Mouse (Mus musculus): Measurements from ENCODE around the gene Rhbdl3. TPM values are rescaled to one million over a fixed set of nuclear protein-coding genes. Genes with fewer than 3 reads are reported as not detected.
A peak's percentile ranks its signal among the peaks of the same experiment; 100 is the strongest.

Gene Rhbdl3
- total and polyA plus RNA-seq, 2 experiments from 2014 or later = 1.7 to 1.9 TPM

DNA sequence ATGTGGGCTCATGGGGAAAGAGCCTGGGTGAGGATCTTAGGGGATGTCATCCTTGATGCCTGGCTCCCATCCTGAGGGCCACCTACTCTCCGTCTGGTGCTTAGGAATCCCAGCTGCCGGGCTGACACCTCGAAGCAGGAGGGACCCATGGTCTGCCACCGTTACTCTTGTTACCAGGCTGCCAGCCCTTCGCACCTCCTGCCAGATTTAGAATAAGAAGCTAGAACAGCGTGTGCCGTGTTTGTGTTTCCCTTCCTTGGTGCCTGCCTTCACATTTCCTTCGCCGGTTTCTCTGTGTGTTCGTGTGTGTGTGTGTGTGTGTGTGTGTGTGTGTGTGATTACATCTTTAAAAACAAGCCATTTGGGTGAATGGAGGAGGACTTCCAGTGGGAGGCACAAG lies 4.1 kb downstream of the Rhbdl3 start:
- H3K36me3 ChIP-seq (ENCODE audit: insufficient read depth, low read length) = no peaks in the 10 kb centered on the region
- no peak overlapping the region for H3K27ac ChIP-seq (ENCODE audit: low read depth, low read length)
- 89% methylated on average over 10 of the region's 10 CpGs for WGBS
- no peak overlapping the region for H3K9ac ChIP-seq (replicated peaks; ENCODE audit: low read length, poor library complexity, severe bottlenecking)
- no peaks in the 10 kb centered on the region for H3K9me3 ChIP-seq (ENCODE audit: low read length)
- no peak for DNase-seq (ENCODE audit: low spot score)
- no peak overlapping the region for H3K4me3 ChIP-seq (ENCODE audit: low read depth, low read length)
- no peak overlapping the region for H3K4me2 ChIP-seq (ENCODE audit: low read depth, low read length, poor library complexity, severe bottlenecking)
- no peak for TF ChIP-seq CTCF (IDR thresholded peaks at IDR 0.05)
- ATAC-seq (ENCODE audit: low FRiP score) = no peak
- H3K4me1 ChIP-seq (ENCODE audit: insufficient read depth, low read length) = peaks cover 2% of the 10 kb centered on the region; the same call in 1 of the 2 replicates
- H3K27me3 ChIP-seq (ENCODE audit: insufficient read depth, low read length) = no peaks in the 10 kb centered on the region

DNA sequence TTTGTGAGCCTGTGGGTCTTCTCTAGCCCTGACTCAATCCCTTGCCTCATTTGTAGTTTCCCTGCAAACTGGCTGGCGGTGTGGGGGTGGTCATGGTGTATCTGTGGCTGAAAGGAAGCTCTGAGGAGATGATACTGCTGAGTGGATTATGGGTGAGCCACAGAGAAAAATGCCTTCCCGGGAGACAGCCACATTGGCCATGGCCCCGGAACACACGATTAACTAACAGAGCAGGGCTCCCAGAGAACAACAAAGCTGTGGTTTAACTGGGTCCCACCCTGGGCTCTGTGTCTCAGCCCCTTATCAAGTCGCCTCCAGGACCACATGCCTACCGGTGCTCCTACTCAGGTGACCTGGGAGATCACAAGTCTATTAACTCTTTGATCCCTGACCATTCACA lies 7.8 kb downstream of the Rhbdl3 start:
- Histone ChIP-seq H3K9me3 (ENCODE audit: low read length) (no peaks in the 10 kb centered on the region), H3K4me1 (ENCODE audit: insufficient read depth, low read length) (no peaks in the 10 kb centered on the region), H3K4me2 (ENCODE audit: low read depth, low read length, poor library complexity, severe bottlenecking) (no peak overlapping the region), H3K27ac (ENCODE audit: low read depth, low read length) (no peak overlapping the region), H3K36me3 (ENCODE audit: insufficient read depth, low read length) (no peaks in the 10 kb centered on the region), H3K27me3 (ENCODE audit: insufficient read depth, low read length) (no peaks in the 10 kb centered on the region), H3K9ac (replicated peaks; ENCODE audit: low read length, poor library complexity, severe bottlenecking) (no peak overlapping the region), H3K4me3 (ENCODE audit: low read depth, low read length) (no peak overlapping the region)
- no peak for ATAC-seq (ENCODE audit: low FRiP score)
- TF ChIP-seq CTCF (IDR thresholded peaks at IDR 0.05) = no peak
- no peak for DNase-seq (ENCODE audit: low spot score)
- 34% methylated on average over 6 of the region's 6 CpGs for WGBS

DNA sequence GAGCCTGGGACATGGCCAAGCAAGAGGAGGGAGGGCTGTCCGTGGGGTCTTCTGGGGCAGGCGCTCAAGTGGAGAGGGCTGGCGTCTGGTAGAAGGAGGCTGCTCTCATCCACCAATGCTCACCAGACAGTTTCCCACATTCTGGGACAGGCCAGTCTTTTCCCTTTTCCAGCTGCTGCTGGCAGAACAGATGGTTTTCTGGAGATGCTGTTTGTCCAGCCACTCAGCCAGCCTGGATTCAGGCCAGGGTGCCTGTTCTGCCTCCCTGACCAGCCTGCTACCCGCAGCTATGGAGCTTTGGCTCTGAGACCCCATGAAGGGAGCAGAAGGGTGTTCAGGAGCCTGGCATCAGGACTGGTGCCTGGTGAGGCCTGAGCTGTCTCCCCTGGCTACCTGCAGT lies 10.6 kb downstream of the Rhbdl3 start:
- Histone ChIP-seq H3K4me1 (ENCODE audit: insufficient read depth, low read length) (no peaks in the 10 kb centered on the region), H3K9me3 (ENCODE audit: low read length) (no peaks in the 10 kb centered on the region), H3K9ac (replicated peaks; ENCODE audit: low read length, poor library complexity, severe bottlenecking) (no peak overlapping the region), H3K27me3 (ENCODE audit: insufficient read depth, low read length) (no peaks in the 10 kb centered on the region), H3K4me2 (ENCODE audit: low read depth, low read length, poor library complexity, severe bottlenecking) (no peak overlapping the region), H3K4me3 (ENCODE audit: low read depth, low read length) (no peak overlapping the region), H3K27ac (ENCODE audit: low read depth, low read length) (no peak overlapping the region), H3K36me3 (ENCODE audit: insufficient read depth, low read length) (no peaks in the 10 kb centered on the region)
- 53% methylated on average over 4 of the region's 4 CpGs for WGBS
- peak; percentile 49 for DNase-seq (ENCODE audit: low spot score)
- no peak for ATAC-seq (ENCODE audit: low FRiP score)
- TF ChIP-seq CTCF (IDR thresholded peaks at IDR 0.05) = no peak

DNA sequence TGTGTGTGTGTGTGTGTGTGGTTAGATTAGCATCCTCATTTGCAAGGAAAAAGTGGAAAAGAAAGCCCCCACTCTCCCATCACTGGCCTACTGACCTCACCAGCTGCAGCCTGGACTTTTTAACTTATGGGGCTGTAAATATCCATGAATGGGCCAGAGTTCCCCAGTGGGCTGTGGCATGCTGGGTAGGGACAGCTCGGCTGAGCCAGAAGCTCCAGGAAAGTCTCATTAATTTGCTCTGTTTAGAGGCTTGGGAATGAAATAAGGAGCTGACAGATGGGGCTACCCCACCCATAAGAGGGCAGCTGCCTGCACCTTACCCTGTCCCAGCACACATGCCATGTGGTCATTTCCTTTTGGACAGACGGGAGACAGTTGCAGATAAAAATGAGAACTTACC lies 11.3 kb downstream of the Rhbdl3 start:
- ATAC-seq (ENCODE audit: low FRiP score) (no peak), DNase-seq (ENCODE audit: low spot score) (no peak)
- no peaks in the 10 kb centered on the region for H3K9me3 ChIP-seq (ENCODE audit: low read length)
- no peak overlapping the region for H3K27ac ChIP-seq (ENCODE audit: low read depth, low read length)
- no peak overlapping the region for H3K9ac ChIP-seq (replicated peaks; ENCODE audit: low read length, poor library complexity, severe bottlenecking)
- no peak overlapping the region for H3K4me3 ChIP-seq (ENCODE audit: low read depth, low read length)
- no peaks in the 10 kb centered on the region for H3K27me3 ChIP-seq (ENCODE audit: insufficient read depth, low read length)
- no peaks in the 10 kb centered on the region for H3K36me3 ChIP-seq (ENCODE audit: insufficient read depth, low read length)
- WGBS = 35% methylated on average over 2 of the region's 2 CpGs
- TF ChIP-seq CTCF (IDR thresholded peaks at IDR 0.05) = no peak
- H3K4me2 ChIP-seq (ENCODE audit: low read depth, low read length, poor library complexity, severe bottlenecking) = no peak overlapping the region
- no peaks in the 10 kb centered on the region for H3K4me1 ChIP-seq (ENCODE audit: insufficient read depth, low read length)

DNA sequence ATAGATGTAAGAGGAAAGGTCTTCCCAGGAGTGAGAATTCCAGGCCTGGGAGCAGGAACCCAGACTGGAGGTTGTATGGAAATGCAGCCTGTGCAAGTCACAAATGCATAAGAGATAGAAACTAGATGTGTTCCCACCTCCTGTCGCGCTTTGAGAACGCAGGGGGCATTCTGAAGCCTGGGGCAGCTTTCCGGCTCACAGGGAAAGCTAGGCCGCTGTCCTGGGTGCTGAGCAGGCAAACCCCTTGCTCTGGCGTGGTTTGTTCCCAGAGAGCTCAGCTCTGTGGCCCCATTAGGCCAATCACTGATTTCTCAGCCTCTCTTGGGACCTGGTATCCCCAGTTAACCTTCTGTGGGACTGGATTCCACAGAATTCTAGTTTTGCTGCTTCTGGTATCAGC lies 11.9 kb downstream of the Rhbdl3 start:
- Histone ChIP-seq H3K9ac (replicated peaks; ENCODE audit: low read length, poor library complexity, severe bottlenecking) (no peak overlapping the region), H3K27ac (ENCODE audit: low read depth, low read length) (no peak overlapping the region)

DNA sequence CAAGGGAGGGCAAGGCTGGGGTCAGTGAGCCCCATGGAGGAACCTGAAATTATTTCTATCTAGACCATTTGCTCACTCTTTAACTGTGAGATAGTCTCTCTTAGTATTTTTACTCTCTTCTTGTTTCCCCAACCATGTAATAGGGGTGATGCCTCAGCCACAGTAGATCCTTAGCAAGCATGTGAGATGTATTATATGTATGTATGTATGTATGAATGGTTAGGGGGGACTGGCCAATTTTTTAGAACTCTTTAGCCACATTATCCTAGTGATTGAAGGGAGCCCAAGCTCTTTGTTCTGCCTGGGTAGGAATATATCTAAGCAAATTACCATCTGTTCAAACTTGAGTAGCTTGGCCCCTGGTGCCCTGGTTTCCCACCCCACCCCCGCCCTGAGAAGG lies 12.8 kb downstream of the Rhbdl3 start:
- H3K9ac ChIP-seq (replicated peaks; ENCODE audit: low read length, poor library complexity, severe bottlenecking) = no peak overlapping the region
- WGBS = 65% methylated on average over 1 of the region's 1 CpGs
- no peak overlapping the region for H3K4me3 ChIP-seq (ENCODE audit: low read depth, low read length)
- H3K27me3 ChIP-seq (ENCODE audit: insufficient read depth, low read length) = no peaks in the 10 kb centered on the region
- H3K4me2 ChIP-seq (ENCODE audit: low read depth, low read length, poor library complexity, severe bottlenecking) = no peak overlapping the region
- H3K36me3 ChIP-seq (ENCODE audit: insufficient read depth, low read length) = no peaks in the 10 kb centered on the region
- H3K27ac ChIP-seq (ENCODE audit: low read depth, low read length) = no peak overlapping the region
- DNase-seq (ENCODE audit: low spot score) (no peak), ATAC-seq (ENCODE audit: low FRiP score) (no peak)
- no peak for TF ChIP-seq CTCF (IDR thresholded peaks at IDR 0.05)
- H3K9me3 ChIP-seq (ENCODE audit: low read length) = no peaks in the 10 kb centered on the region
- H3K4me1 ChIP-seq (ENCODE audit: insufficient read depth, low read length) = no peaks in the 10 kb centered on the region

More for the DNA sequence above, 11.9 kb downstream of the Rhbdl3 start:
- Histone ChIP-seq H3K4me3 (ENCODE audit: low read depth, low read length) (no peak overlapping the region), H3K9me3 (ENCODE audit: low read length) (no peaks in the 10 kb centered on the region), H3K4me1 (ENCODE audit: insufficient read depth, low read length) (no peaks in the 10 kb centered on the region), H3K36me3 (ENCODE audit: insufficient read depth, low read length) (no peaks in the 10 kb centered on the region), H3K4me2 (ENCODE audit: low read depth, low read length, poor library complexity, severe bottlenecking) (no peak overlapping the region), H3K27me3 (ENCODE audit: insufficient read depth, low read length) (no peaks in the 10 kb centered on the region)
- ATAC-seq (ENCODE audit: low FRiP score) = no peak
- DNase-seq (ENCODE audit: low spot score) = no peak
- 10% methylated on average over 6 of the region's 6 CpGs for WGBS
- no peak for TF ChIP-seq CTCF (IDR thresholded peaks at IDR 0.05)

All from midbrain, postnatal 0 days (tissue).